Mouse (Mus musculus) lung, postnatal 36 days (tissue): ENCODE results near the gene Traf2.
"Not testable (repeated sequence)": the region's sequence is repeated elsewhere in the genome, so short reads cannot be mapped to it uniquely, and the experiment has no call there.

Experiments
- DNase-seq: peaks from one replicate; pipeline ENCODE4 v3.0.0; 2022; ENCODE audit warnings: mixed read lengths

Gene Traf2

GRCm38 (mm10) chr2:25575432-25576027 is 28.8 kb upstream of the Traf2 start:
- DNase-seq, result peak; percentile 47

GRCm38 (mm10) chr2:25574579-25575431 is 28.1 kb upstream of the Traf2 start, which contains the start of the genes Mamdc4 and Phpt1:
TSS of gene Mamdc4 (minus strand) at chr2:25574845.
TSS of gene Phpt1 (minus strand) at chr2:25575224.
- peak; percentile 98 for DNase-seq

- DNase-seq, result no peak
Measured at GRCm38 (mm10) chr2:25574136-25574535, 27.4 kb upstream of the Traf2 start.

- DNase-seq, result no peak
Measured at GRCm38 (mm10) chr2:25573068-25573467, 26.3 kb upstream of the Traf2 start.

GRCm38 (mm10) chr2:25571221-25571620 is 24.5 kb upstream of the Traf2 start:
- DNase-seq, result no peak

- DNase-seq, result no peak
Measured at GRCm38 (mm10) chr2:25569323-25569722, 22.6 kb upstream of the Traf2 start.

GRCm38 (mm10) chr2:25568473-25569019 is 21.8 kb upstream of the Traf2 start:
- DNase-seq, result no peak

- no peak for DNase-seq
Measured at GRCm38 (mm10) chr2:25566558-25566957, 19.8 kb upstream of the Traf2 start.

- no peak for DNase-seq
Measured at GRCm38 (mm10) chr2:25565741-25566140, 19.0 kb upstream of the Traf2 start.

GRCm38 (mm10) chr2:25561946-25562345 is 15.2 kb upstream of the Traf2 start:
- DNase-seq, result no peak

- no peak for DNase-seq
Measured at GRCm38 (mm10) chr2:25560551-25560950, 13.8 kb upstream of the Traf2 start.

GRCm38 (mm10) chr2:25558774-25559173 is 12.0 kb upstream of the Traf2 start:
- no peak for DNase-seq

GRCm38 (mm10) chr2:25557964-25558360 is 11.2 kb upstream of the Traf2 start:
- DNase-seq, result no peak

- peak; percentile 97 for DNase-seq
Measured at GRCm38 (mm10) chr2:25557221-25557963, 10.7 kb upstream of the Traf2 start, which contains the start of gene Edf1. TSS of gene Edf1 (plus strand) at chr2:25557847.

GRCm38 (mm10) chr2:25556296-25556695 is 9.6 kb upstream of the Traf2 start:
- no peak for DNase-seq

- peak; percentile 39 for DNase-seq
Measured at GRCm38 (mm10) chr2:25555479-25555878, 8.7 kb upstream of the Traf2 start.

- DNase-seq, result not testable (repeated sequence)
Measured at GRCm38 (mm10) chr2:25553171-25553786, 6.5 kb upstream of the Traf2 start.

GRCm38 (mm10) chr2:25551186-25551585 is 4.4 kb upstream of the Traf2 start:
- peak; percentile 81 for DNase-seq

- DNase-seq, result no peak
Measured at GRCm38 (mm10) chr2:25549021-25549991, 2.6 kb upstream of the Traf2 start.

GRCm38 (mm10) chr2:25545996-25546810 is 537 bp downstream of the Traf2 start:
- no peak for DNase-seq
